In genomic region chr14:14009712-14010111, GRCm38 (mm10) we compare ENCODE assay signal across 26 mouse cellular contexts. TPM values are rescaled to one million over a fixed set of nuclear protein-coding genes. Genes with fewer than 3 reads are reported as not detected.
DNase-seq lines count a peak whose midpoint lies in the region; ATAC-seq lines count a peak whose summit lies in the region.
"Had no signal": no experiment of that assay in that cellular context is flagged by ENCODE, and none has a peak within 500 bp of the region (broad histone marks: within the 10 kb centered on the region; RNA-seq: fewer than 3 reads in every experiment).

No protein-coding gene starts in this region.

- H3K27me3 ChIP-seq in megakaryocyte, embryonic 14.5 days (replicated peaks) = no peaks in the 10 kb centered on the region
- no peaks in the 10 kb centered on the region for H3K27me3 ChIP-seq in midbrain, embryonic 14.5 days (ENCODE audit: control insufficient read depth, insufficient read depth, low read length)
- H3K27me3 ChIP-seq: CH12.LX; embryonic facial prominence, embryonic 15.5 days; forebrain, embryonic 13.5 days; intestine, embryonic 15.5 days; limb, embryonic 13.5 days; liver, embryonic 15.5 days; midbrain, embryonic 12.5 days had no signal

- H3K4me3 ChIP-seq in megakaryocyte, embryonic 14.5 days (replicated peaks) = peak overlapping the region; percentile 28
- H3K4me3 ChIP-seq in midbrain, embryonic 14.5 days (replicated peaks; ENCODE audit: low read depth, low read length) = no peak overlapping the region
- H3K4me3 ChIP-seq: embryonic facial prominence, embryonic 10.5 days; embryonic facial prominence, embryonic 15.5 days; forebrain, embryonic 13.5 days; intestine, embryonic 15.5 days; limb, embryonic 13.5 days; liver, embryonic 15.5 days; midbrain, embryonic 12.5 days had no signal

- no peak overlapping the region for H3K4me2 ChIP-seq in midbrain, embryonic 14.5 days (ENCODE audit: low read length)
- H3K4me2 ChIP-seq: embryonic facial prominence, embryonic 15.5 days; forebrain, embryonic 13.5 days; intestine, embryonic 15.5 days; limb, embryonic 13.5 days; liver, embryonic 15.5 days; lung, embryonic 14.5 days; midbrain, embryonic 12.5 days had no signal

- no peak overlapping the region for H3K27ac ChIP-seq in midbrain, embryonic 14.5 days (replicated peaks; ENCODE audit: low read depth, low read length)
- H3K27ac ChIP-seq: embryonic facial prominence, embryonic 10.5 days; embryonic facial prominence, embryonic 15.5 days; forebrain, embryonic 13.5 days; hindbrain, postnatal 0 days; intestine, embryonic 15.5 days; limb, embryonic 13.5 days; liver, embryonic 15.5 days; macrophage; midbrain, embryonic 12.5 days had no signal

- H3K36me3 ChIP-seq in megakaryocyte, embryonic 14.5 days (replicated peaks; ENCODE audit: low read length) = peaks cover 2% of the 10 kb centered on the region
- H3K36me3 ChIP-seq in midbrain, embryonic 14.5 days (ENCODE audit: control insufficient read depth, insufficient read depth, low read length) = no peaks in the 10 kb centered on the region
- H3K36me3 ChIP-seq: embryonic facial prominence, embryonic 10.5 days; embryonic facial prominence, embryonic 15.5 days; intestine, embryonic 15.5 days; limb, embryonic 13.5 days; liver, embryonic 15.5 days; midbrain, embryonic 12.5 days had no signal

- H3K9ac ChIP-seq in midbrain, embryonic 14.5 days (replicated peaks; ENCODE audit: low read length) = no peak overlapping the region
- H3K9ac ChIP-seq: embryonic facial prominence, embryonic 15.5 days; forebrain, embryonic 13.5 days; intestine, embryonic 15.5 days; limb, embryonic 13.5 days; liver, embryonic 15.5 days; lung, embryonic 14.5 days; midbrain, embryonic 12.5 days had no signal

- peak; percentile 6 to 23 for DNase-seq in adrenal gland, postnatal 36 days
- DNase-seq in adrenal gland, postnatal 25 days = no peak
- DNase-seq in MEL-GATA-1-ER (ENCODE audit: extremely low read depth, low read depth) = peak; percentile 66
- no peak for DNase-seq in midbrain, embryonic 14.5 days
- DNase-seq in gastrocnemius, postnatal 14 days = no peak
- DNase-seq: B cell, adult 2 months; cerebellum, adult 8-10 months; cerebellum, postnatal 25 days; gastrocnemius, postnatal 10 days; heart, postnatal 14 days; kidney, adult 2 months; kidney, postnatal 36 days; lung, embryonic 14.5 days; thymus, postnatal 14 days had no signal

- 80% methylated on average over 6 of the region's 6 CpGs for WGBS in midbrain, embryonic 14.5 days

- intact Hi-C loops in gastrocnemius, postnatal 14 days (cut with DNase I; ENCODE audit: low total_unique reads) = loop anchor here (10.0 kb wide), 1 partner anchor 45 kb away; the partner anchor contains the start of genes Atxn7 and Thoc7

- H3K9me3 ChIP-seq in megakaryocyte, embryonic 14.5 days = no peaks in the 10 kb centered on the region
- H3K9me3 ChIP-seq in midbrain, embryonic 14.5 days (ENCODE audit: control insufficient read depth, low read length) = no peaks in the 10 kb centered on the region
- H3K9me3 ChIP-seq: embryonic facial prominence, embryonic 10.5 days; embryonic facial prominence, embryonic 15.5 days; forebrain, embryonic 13.5 days; intestine, embryonic 15.5 days; limb, embryonic 13.5 days; liver, embryonic 15.5 days; midbrain, embryonic 12.5 days had no signal

- ATAC-seq in megakaryocyte, adult 5-6 weeks (ENCODE audit: poor library complexity, severe bottlenecking) = no peak
- no peak for ATAC-seq in midbrain, embryonic 14.5 days (ENCODE audit: low FRiP score, low TSS enrichment)
- ATAC-seq: forebrain, embryonic 13.5 days; hindbrain, postnatal 0 days; intestine, embryonic 15.5 days had no signal

- peaks cover 21% of the 10 kb centered on the region for H3K4me1 ChIP-seq in megakaryocyte, embryonic 14.5 days
- H3K4me1 ChIP-seq in midbrain, embryonic 14.5 days (ENCODE audit: control insufficient read depth, insufficient read depth, low read length) = peaks cover 8% of the 10 kb centered on the region

RNA-seq across cellular contexts. Expression of gene Thoc7, which starts 48.1 kb away (rescaled TPM):
- 100 to 1,000 TPM; 121 TPM for total RNA-seq in adrenal gland, postnatal 36 days (2021)
- 105 and 129 TPM in 2 replicates for total RNA-seq in adrenal gland, postnatal 25 days (2021)
- 3.6 and 9.6 TPM in 2 replicates for polyA plus RNA-seq in megakaryocyte, embryonic 14.5 days (2012; ENCODE audit: insufficient read depth, low replicate concordance)
- 200 and 258 TPM in 2 replicates for total RNA-seq in megakaryocyte, adult 5-6 weeks (2015)
- total RNA-seq in megakaryocyte, adult 5-6 weeks (2017) = 223 and 268 TPM in 2 replicates
- 198 and 218 TPM in 2 replicates for polyA plus RNA-seq in midbrain, embryonic 14.5 days (2014; fragmentation: Nextera tagmentation; extraction: Ambion mirVana)
- 100 to 1,000 TPM; 120 to 124 TPM for total RNA-seq in gastrocnemius, postnatal 14 days (2021)

RNA-seq across cellular contexts. Expression of gene Atxn7, which starts 48.5 kb away (rescaled TPM):
- 10 to 100 TPM; 22.0 to 43.8 TPM for total RNA-seq in adrenal gland, postnatal 36 days (2021)
- 28.7 and 30.4 TPM in 2 replicates for total RNA-seq in adrenal gland, postnatal 25 days (2021)
- polyA plus RNA-seq in megakaryocyte, embryonic 14.5 days (2012; ENCODE audit: insufficient read depth, low replicate concordance) = 2.3 TPM in 1 of 2 replicates, not detected in the other
- total RNA-seq in megakaryocyte, adult 5-6 weeks (2015) = 20.1 and 23.6 TPM in 2 replicates
- 21.3 and 21.5 TPM in 2 replicates for total RNA-seq in megakaryocyte, adult 5-6 weeks (2017)
- 4.2 and 4.6 TPM in 2 replicates for polyA plus RNA-seq in midbrain, embryonic 14.5 days (2014; fragmentation: Nextera tagmentation; extraction: Ambion mirVana)
- total RNA-seq in gastrocnemius, postnatal 14 days (2021) = 10 to 100 TPM; 10.0 to 12.1 TPM

Comparison
In these comparisons a context has a peak if more than half of its experiments do, and no peak if none do; other contexts are left out.
1. DNase-seq: peak in adrenal gland, postnatal 36 days (2 of 2) and MEL-GATA-1-ER (single experiment); none in adrenal gland, postnatal 25 days (single experiment), midbrain, embryonic 14.5 days (single experiment) and gastrocnemius, postnatal 14 days (single experiment).